Mouse (Mus musculus) G1E (cell line): ENCODE results near the gene Gpr152. TPM values are rescaled to one million over a fixed set of nuclear protein-coding genes. Genes with fewer than 3 reads are reported as not detected.

Experiments
- ATAC-seq: 2 replicates; pipeline ENCODE4 v1.8.0; 2016; ENCODE audit warnings: mild to moderate bottlenecking; ENCODE audit not compliant: insufficient number of reproducible peaks, poor library complexity, low FRiP score, severe bottlenecking; ENCODE audit errors: extremely low read depth
- DNase-seq: peaks from one replicate; pipeline ENCODE4 v3.0.0; 2012; ENCODE audit warnings: low spot score
- H3K27me3 ChIP-seq: 2 replicates; pipeline ENCODE4 v1.6.1; 2012; ENCODE audit warnings: mild to moderate bottlenecking, low read length, inconsistent platforms; ENCODE audit not compliant: insufficient read depth
- H3K36me3 ChIP-seq: replicated peaks from 2 replicates; pipeline ENCODE3; 2012; ENCODE audit warnings: mild to moderate bottlenecking, inconsistent platforms
- H3K4me1 ChIP-seq: 2 replicates; pipeline ENCODE4 v1.6.1; 2012; ENCODE audit warnings: low read depth, low read length, inconsistent platforms, mixed read lengths; ENCODE audit not compliant: insufficient read depth
- H3K4me3 ChIP-seq: 2 replicates; pipeline ENCODE4 v1.5.1; 2012; ENCODE audit warnings: low read depth, mild to moderate bottlenecking, inconsistent platforms, low read length, moderate library complexity, mixed read lengths
- H3K9me3 ChIP-seq: replicated peaks from 2 replicates; pipeline ENCODE4 v1.6.1; 2012; ENCODE audit warnings: inconsistent platforms
- CTCF ChIP-seq: IDR thresholded peaks from 2 replicates; pipeline ENCODE4 v1.5.1; 2012; ENCODE audit warnings: low read depth, low read length, inconsistent platforms, mixed read lengths
- GATA1 ChIP-seq: IDR thresholded peaks from 2 replicates; pipeline ENCODE4 v1.6.1; 2012; ENCODE audit warnings: borderline replicate concordance, low read length, inconsistent platforms, mixed read lengths
- GATA2 ChIP-seq: IDR thresholded peaks from 2 replicates; pipeline ENCODE4 v1.6.1; 2012; ENCODE audit warnings: low read depth, low read length, inconsistent platforms, borderline replicate concordance
- POLR2AphosphoS5 ChIP-seq: IDR thresholded peaks from 2 replicates; pipeline ENCODE4 v1.6.1; 2012; ENCODE audit warnings: low read depth, low read length, inconsistent platforms; ENCODE audit not compliant: insufficient replicate concordance
- TAL1 ChIP-seq: conservative IDR thresholded peaks from 2 replicates; pipeline ENCODE4 v1.6.1; 2012; ENCODE audit warnings: low read depth, low read length, inconsistent platforms, mixed read lengths
- polyA plus RNA-seq: library from polyadenylated mRNA; stranded (reverse); fragments of >175 nt; gene quantifications from 2 replicates; pipeline ENCODE4 v1.2.3, GENCODE M21; 2012
- total RNA-seq, 2 experiments: library from RNA; stranded (forward) in 1 of 2; stranded (reverse) in 1 of 2; fragments of 200-1000 nt in 1 of 2; fragments of >200 nt in 1 of 2; fragmentation: Nextera tagmentation in 1 of 2; gene quantifications; 2 replicates each; pipeline ENCODE4 v1.2.3; 2014 to 2017

Gene Gpr152
- total and polyA plus RNA-seq, 3 experiments = 0.11 TPM; not detected in 2

- H3K36me3 ChIP-seq = peaks cover 15% of the 10 kb centered on the region
- ATAC-seq (no peak), DNase-seq (no peak)
- H3K9me3 ChIP-seq = no peaks in the 10 kb centered on the region
- H3K4me3 ChIP-seq = no peak overlapping the region
- H3K27me3 ChIP-seq = peaks cover 15% of the 10 kb centered on the region
- no peak for TF ChIP-seq POLR2AphosphoS5
- TF ChIP-seq GATA1 = no peak
- no peak for TF ChIP-seq TAL1
- no peak for TF ChIP-seq GATA2
- TF ChIP-seq CTCF = no peak
- peaks cover 53% of the 10 kb centered on the region for H3K4me1 ChIP-seq
Observed at GRCm38 (mm10) chr19:4095802-4096201, 43.8 kb upstream of the Gpr152 start.

DNA sequence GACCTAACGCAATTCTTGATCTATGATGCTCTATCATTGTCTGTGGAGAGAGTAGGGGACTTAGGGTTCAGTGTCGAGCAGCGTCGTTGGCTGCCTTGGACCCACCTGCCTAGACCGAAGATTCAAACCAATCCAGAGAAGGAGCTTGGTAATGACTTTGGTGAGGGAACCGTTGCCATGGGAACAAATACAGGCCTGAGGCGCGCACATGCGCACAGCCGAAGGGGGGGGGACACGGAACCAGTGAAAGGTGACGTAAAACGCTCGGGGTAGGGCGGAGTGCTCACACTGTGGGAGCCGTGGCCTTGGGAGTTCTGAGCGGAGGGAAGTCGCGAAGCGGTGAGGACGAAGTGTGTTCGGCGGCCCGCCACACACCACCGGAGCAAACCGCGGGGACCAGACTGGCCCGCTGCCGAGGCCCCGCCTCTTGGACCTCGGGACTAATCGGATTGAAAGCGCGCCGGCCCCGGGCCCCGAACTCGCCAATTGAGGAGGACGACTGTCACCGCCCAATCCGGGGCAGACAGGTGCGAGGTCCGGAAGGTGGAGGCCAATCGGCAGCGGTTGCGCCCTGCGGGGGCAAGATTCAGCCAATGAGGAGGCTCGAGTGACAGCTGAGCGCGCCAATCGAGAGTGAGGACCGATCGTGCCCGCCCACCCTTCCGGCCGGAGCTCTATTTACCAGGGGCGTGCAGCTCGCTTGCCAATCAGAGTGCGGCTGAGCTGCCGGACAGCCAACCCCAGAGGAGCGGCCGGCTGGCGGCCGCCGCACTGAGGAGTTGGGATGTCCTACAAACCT is 42.7 kb upstream of the Gpr152 start, which contains the start of gene Cdk2ap2:
Gene Cdk2ap2 (plus strand): TSS at position 541 of the 799 bp plus-strand sequence.
- peak; percentile 94 for ATAC-seq
- TF ChIP-seq CTCF (no peak), TAL1 (no peak), POLR2AphosphoS5 (no peak), GATA2 (no peak), GATA1 (no peak)
- Histone ChIP-seq H3K9me3 (no peaks in the 10 kb centered on the region), H3K4me1 (peaks cover 60% of the 10 kb centered on the region), H3K36me3 (peaks cover 25% of the 10 kb centered on the region), H3K27me3 (peaks cover 15% of the 10 kb centered on the region), H3K4me3 (peak within 1 kb of the TSS; percentile 78)
- peak; percentile 99 for DNase-seq

DNA sequence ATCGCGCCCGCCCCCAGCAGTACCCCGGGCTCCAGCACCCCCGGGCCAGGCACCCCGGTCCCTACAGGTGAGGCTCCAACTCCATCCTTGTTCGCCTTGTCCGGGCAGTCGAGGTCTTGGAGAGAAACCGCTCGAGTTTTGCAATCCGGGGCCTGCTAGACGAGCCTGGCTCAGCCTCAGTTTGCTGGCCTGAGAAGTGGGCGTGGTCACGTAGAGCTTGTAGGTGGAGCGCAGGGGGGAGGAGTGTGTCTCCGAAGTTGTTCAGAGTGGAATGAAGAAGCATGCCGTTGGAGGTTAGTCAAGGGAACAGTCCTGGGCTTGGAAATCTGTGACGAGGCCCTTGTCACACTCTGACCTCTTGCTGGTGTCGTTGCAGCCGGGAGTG is 42.2 kb upstream of the Gpr152 start:
- Histone ChIP-seq H3K4me3 (peak overlapping the region; percentile 78), H3K36me3 (peaks cover 31% of the 10 kb centered on the region), H3K4me1 (peaks cover 63% of the 10 kb centered on the region), H3K27me3 (peaks cover 15% of the 10 kb centered on the region), H3K9me3 (no peaks in the 10 kb centered on the region)
- TF ChIP-seq GATA2 = no peak
- TF ChIP-seq CTCF = no peak
- no peak for TF ChIP-seq GATA1
- no peak for TF ChIP-seq POLR2AphosphoS5
- TF ChIP-seq TAL1 = no peak
- DNase-seq = peak; percentile 58
- 0 out of 2 replicates have a peak, but pooled peaks have one; percentile 19 for ATAC-seq

- Histone ChIP-seq H3K36me3 (peaks cover 40% of the 10 kb centered on the region), H3K4me3 (peak overlapping the region; percentile 78; the same call in 1 of the 2 replicates), H3K4me1 (peaks cover 58% of the 10 kb centered on the region), H3K9me3 (no peaks in the 10 kb centered on the region), H3K27me3 (peaks cover 8% of the 10 kb centered on the region; the same call in 1 of the 2 replicates)
- ATAC-seq (no peak), DNase-seq (no peak)
- no peak for TF ChIP-seq CTCF
- no peak for TF ChIP-seq TAL1
- TF ChIP-seq GATA1 = no peak
- no peak for TF ChIP-seq POLR2AphosphoS5
- no peak for TF ChIP-seq GATA2
Observed at GRCm38 (mm10) chr19:4098426-4098825, 41.2 kb upstream of the Gpr152 start.

DNA sequence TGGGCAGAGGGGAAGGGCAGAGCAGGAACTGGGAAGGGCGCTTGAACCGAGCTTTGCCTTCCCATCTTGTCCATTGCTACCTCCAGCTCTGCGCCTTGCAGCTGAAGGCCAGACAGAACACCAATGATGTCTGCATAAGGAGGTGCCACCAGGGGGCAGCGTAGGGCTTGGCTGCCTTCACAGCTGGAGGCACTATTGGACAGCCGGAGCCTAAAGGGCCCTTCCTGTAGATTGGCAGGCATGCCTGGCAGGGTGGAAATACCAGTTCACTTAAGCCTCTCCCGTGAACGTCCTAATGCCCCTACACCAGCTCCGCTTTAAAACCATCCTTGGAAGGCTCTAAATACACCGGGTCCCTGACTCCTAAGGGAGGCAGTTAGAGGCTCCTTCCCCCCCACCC is 40.5 kb upstream of the Gpr152 start:
- Histone ChIP-seq H3K4me1 (peaks cover 58% of the 10 kb centered on the region), H3K9me3 (no peaks in the 10 kb centered on the region), H3K27me3 (peaks cover 4% of the 10 kb centered on the region; the same call in 1 of the 2 replicates), H3K4me3 (peak overlapping the region; percentile 85; the same call in 1 of the 2 replicates), H3K36me3 (peaks cover 47% of the 10 kb centered on the region)
- peak; percentile 81 for DNase-seq
- ATAC-seq = no peak
- no peak for TF ChIP-seq POLR2AphosphoS5
- peak; percentile 93 for TF ChIP-seq CTCF

GRCm38 (mm10) chr19:4099837-4100717 is 39.5 kb upstream of the Gpr152 start, which contains the start of gene Pitpnm1:
Gene Pitpnm1 (plus strand): TSS chr19:4099998.
- Histone ChIP-seq H3K9me3 (no peaks in the 10 kb centered on the region), H3K36me3 (peaks cover 56% of the 10 kb centered on the region), H3K4me3 (peak within 1 kb of the TSS; percentile 85), H3K4me1 (peaks cover 56% of the 10 kb centered on the region), H3K27me3 (no peaks in the 10 kb centered on the region; the same call in 1 of the 2 replicates)
- ATAC-seq (no peak), DNase-seq (peak; percentile 83)
- no peak for TF ChIP-seq GATA1
- no peak for TF ChIP-seq TAL1
- TF ChIP-seq POLR2AphosphoS5 = no peak
- no peak for TF ChIP-seq GATA2
- TF ChIP-seq CTCF = no peak
